Mouse (Mus musculus): ENCODE measurements around the gene Lcn10.
"Not testable (repeated sequence)": the region's sequence is repeated elsewhere in the genome, so short reads cannot be mapped to it uniquely, and the experiment has no call there.

Lcn10 gene

GRCm38 (mm10) chr2:25682426-25682825 lies at the start of gene Lcn10:
Lcn10 (plus strand) TSS chr2:25682726.
- no peak for DNase-seq (ENCODE audit: low read depth, low spot score)

DNA sequence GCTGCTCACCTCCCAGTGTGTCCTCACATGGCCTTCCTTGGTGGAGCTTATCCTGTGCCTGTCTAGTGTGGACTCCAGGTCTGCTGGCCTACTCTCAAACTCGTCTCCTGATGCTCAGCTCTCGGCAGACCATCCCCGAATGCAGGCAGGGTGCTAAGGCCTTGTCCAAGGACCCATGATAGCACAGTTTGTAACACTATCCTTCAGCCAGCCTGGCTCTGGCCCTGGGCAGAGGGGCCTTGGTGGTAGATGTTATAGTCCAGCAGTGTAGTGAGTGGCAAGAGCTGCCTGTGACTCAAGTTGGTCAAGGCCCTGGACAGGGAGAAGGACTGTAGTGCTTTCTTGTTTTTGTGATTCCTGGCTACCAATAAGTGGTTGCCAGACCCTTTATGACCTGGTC lies 48.9 kb upstream of the Lcn10 start:
- DNase-seq (ENCODE audit: low read depth, low spot score), result no peak

GRCm38 (mm10) chr2:25634046-25634445 lies 48.5 kb upstream of the Lcn10 start:
- DNase-seq (ENCODE audit: low read depth, low spot score), result no peak

- DNase-seq (ENCODE audit: low read depth, low spot score), result peak; percentile 52
Measured at GRCm38 (mm10) chr2:25639890-25640289, 42.6 kb upstream of the Lcn10 start.

DNA sequence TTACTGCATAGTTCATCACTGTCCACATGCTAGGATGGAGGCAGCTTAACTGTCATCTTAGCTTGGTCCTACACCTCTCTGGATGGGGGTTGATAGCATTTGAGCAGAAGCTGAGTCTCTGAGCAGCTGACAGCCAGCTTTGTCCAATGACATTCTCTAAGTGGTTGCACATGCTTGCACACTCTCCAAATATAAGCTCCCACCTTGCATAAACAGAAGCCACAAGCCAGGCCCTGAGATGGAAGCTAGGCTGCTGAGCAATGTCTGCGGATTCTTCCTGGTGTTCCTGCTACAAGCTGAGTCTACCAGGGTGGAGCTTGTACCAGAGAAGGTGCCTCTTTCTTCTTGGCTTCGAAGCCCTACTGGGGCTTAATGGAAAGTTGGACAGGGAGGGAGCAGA lies 29.6 kb upstream of the Lcn10 start, which contains the start of gene Lcn8:
TSS of gene Lcn8 (plus strand) at position 219 of the 400 bp plus-strand sequence.
- DNase-seq (ENCODE audit: low read depth, low spot score), result no peak

GRCm38 (mm10) chr2:25654502-25654901 lies 28.0 kb upstream of the Lcn10 start:
- no peak for DNase-seq (ENCODE audit: low read depth, low spot score)

- DNase-seq (ENCODE audit: low read depth, low spot score), result no peak
Measured at GRCm38 (mm10) chr2:25656691-25657090, 25.8 kb upstream of the Lcn10 start.

DNA sequence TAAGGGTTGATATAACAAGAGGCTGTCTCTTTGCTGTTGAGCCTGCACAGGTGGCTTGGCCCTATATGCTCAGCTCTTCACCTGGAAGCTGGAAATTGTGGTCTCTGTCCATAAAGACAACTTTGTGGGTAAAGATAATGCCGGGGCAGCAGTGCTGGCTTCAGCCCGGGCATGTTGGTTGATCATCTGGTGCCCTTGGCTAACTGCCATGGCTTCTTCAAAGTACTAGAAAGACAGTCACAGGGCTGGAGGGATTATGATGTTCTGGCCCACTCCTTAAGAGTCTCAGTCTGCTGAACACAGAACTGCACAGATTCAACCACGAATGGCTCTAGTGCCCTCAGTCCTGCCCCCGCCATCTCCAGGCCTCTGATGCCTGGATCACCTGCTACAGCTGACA lies 25.3 kb upstream of the Lcn10 start:
- DNase-seq (ENCODE audit: low read depth, low spot score), result no peak

DNA sequence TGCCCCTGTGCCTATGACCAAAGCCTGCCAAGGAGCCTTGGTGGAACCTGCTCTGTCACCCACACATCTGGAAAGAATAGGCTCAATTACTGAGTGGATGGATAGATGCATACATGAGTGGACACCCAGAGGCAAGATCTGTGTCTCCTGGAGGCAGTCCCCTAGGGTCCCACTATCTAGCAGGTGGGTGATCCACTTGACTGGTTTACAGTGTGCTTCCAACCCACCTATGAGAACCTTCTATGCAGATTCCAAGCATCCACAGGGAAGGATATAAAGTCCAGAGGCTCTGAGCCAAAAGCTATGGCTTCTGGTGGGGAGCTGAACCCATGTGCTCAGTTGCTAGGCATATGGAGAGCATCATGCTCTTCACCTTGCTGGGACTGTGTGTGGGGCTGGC lies 24.9 kb upstream of the Lcn10 start, which contains the start of gene Lcn5:
TSS of gene Lcn5 (plus strand) at position 301 of the 400 bp plus-strand sequence.
- DNase-seq (ENCODE audit: low read depth, low spot score), result no peak

GRCm38 (mm10) chr2:25660279-25660678 lies 22.2 kb upstream of the Lcn10 start:
- DNase-seq (ENCODE audit: low read depth, low spot score), result no peak

DNA sequence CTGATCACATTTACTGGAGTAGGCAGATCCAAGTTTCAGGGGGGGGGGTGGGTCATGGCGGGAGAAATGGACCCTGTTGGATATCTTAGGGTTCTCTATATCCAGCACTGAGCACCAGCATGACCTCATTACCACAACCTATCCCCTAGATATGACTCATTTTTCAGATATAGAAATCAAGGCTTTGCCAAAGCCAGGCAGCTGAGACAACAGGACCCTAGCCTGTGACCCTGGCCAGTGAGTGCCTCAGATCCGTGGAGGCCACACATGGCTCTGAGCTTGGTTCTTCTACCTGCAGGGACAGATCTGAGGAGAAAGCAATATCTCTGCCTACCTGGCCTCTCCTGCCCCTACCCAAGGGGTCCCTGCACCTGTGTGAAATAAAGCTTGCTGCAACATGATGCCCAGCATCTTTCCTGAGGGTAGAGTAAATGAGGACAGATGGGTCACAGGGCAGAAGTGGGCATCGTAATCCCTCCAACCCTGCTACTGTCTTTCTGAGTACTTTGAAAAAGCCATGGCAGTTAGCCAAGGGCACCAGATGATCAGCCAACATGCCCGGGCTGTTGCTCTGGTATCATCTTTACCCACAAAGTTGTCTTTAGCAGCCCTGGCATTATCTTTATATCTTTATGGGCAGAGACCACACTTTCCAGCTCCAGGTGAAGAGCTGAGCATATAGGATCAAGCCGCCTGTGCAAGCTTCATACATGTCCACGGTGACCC lies 21.1 kb upstream of the Lcn10 start:
- no peak for DNase-seq (ENCODE audit: low read depth, low spot score)

DNA sequence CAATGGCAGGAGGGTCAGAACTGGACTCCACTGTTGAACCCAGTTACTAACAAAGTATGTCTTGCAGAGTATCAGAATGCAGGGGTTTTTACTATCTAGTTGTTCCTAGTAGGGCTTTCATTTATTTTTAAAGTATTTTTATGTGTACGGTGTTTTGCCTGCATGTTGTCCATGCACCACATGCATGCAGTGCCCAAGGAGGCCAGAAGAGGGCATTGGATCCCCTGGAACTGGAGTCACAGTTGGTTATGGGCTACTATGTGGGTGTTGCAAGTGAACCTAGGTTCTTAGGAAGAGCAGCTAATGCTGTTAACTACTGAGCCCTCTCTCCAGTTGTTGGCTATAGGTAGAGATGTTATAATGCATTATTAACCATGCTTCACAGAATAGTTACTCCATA lies 19.0 kb upstream of the Lcn10 start:
- peak; percentile 37 for DNase-seq (ENCODE audit: low read depth, low spot score)

GRCm38 (mm10) chr2:25664125-25664524 lies 18.4 kb upstream of the Lcn10 start:
- DNase-seq (ENCODE audit: low read depth, low spot score), result no peak

- no peak for DNase-seq (ENCODE audit: low read depth, low spot score)
Measured at GRCm38 (mm10) chr2:25666516-25666915, 16.0 kb upstream of the Lcn10 start.

- DNase-seq (ENCODE audit: low read depth, low spot score), result no peak
Measured at GRCm38 (mm10) chr2:25676486-25676885, 6.0 kb upstream of the Lcn10 start, which contains the start of gene Lcn6. Lcn6 (plus strand) TSS chr2:25676786.

GRCm38 (mm10) chr2:25679559-25679958 lies 3.0 kb upstream of the Lcn10 start:
- no peak for DNase-seq (ENCODE audit: low read depth, low spot score)

- DNase-seq (ENCODE audit: low read depth, low spot score), result peak; percentile 38
Measured at GRCm38 (mm10) chr2:25686941-25687340, 4.4 kb downstream of the Lcn10 start.

DNA sequence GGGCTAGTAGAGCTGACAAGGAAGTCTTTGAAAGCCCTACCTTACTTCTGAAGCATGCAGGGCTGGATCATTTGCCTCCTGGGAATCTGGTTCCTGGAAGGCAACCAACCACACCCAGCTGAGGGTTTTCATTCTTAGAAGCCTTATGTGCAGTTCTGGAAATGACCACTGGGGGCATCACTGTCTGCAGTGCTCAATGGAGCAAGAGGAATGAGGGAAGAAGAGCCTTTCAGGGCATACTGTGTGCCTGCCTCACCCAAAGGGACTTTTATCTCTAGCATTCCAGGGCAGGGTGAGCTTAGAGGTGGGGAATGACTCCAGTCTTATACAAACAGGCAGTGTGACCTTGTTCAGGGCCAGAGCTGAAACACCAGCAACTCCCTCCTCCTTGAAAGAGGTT lies 12.1 kb downstream of the Lcn10 start:
- peak; percentile 90 for DNase-seq (ENCODE audit: low read depth, low spot score)

- DNase-seq (ENCODE audit: low read depth, low spot score), result no peak
Measured at GRCm38 (mm10) chr2:25696951-25697350, 14.4 kb downstream of the Lcn10 start.

- DNase-seq (ENCODE audit: low read depth, low spot score), result no peak
Measured at GRCm38 (mm10) chr2:25698696-25699095, 16.2 kb downstream of the Lcn10 start.

DNA sequence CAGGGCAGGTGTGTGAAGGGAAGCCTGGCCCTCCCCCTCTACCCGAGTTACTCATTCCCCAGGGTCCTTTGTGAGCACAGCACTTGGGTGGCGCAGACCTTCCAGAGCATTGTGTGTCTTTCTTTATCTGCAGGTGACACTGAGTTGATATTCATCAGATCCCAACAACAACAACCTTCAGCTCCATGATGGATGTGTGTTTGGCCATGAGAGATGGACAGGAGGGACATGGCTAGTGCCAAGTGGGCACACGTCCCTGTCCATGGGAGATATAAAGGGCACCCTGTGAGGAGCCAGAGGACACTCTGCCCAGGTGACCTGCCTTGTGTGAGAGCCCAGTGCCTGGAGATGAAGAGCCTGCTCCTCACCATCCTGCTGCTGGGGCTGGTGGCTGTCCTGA lies 17.2 kb downstream of the Lcn10 start, which contains the start of gene Obp2a:
TSS of gene Obp2a (plus strand) at position 301 of the 400 bp plus-strand sequence.
- DNase-seq (ENCODE audit: low read depth, low spot score), result not testable (repeated sequence)

DNA sequence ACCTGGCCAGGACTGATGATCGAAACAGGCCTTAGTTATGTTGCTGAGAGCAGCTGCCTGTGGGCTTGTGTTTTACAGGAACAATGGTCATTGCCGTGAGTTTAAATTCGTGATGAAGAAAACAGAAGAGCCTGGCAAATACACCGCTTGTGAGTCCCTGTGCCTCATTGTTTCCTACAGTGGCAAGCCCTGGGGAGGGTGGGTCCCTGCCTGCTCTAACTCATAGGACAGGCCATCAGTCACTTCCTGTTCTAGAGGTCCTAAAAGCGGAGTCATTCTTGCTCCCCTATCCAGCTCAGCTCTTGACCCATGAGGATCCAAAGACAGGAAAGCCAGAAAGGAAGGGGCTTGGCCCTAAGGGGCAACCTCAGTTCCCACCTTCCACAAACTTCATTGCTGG lies 18.5 kb downstream of the Lcn10 start:
- DNase-seq (ENCODE audit: low read depth, low spot score), result no peak

GRCm38 (mm10) chr2:25703706-25704105 lies 21.2 kb downstream of the Lcn10 start:
- DNase-seq (ENCODE audit: low read depth, low spot score), result no peak

All from ES-CJ7 (cell line).